Comparison of ENCODE assay signal across 26 mouse cellular contexts in genomic region chr14:75242087-75242486, GRCm38 (mm10). TPM values are rescaled to one million over a fixed set of nuclear protein-coding genes. Genes with fewer than 3 reads are reported as not detected.
DNase-seq lines count a peak whose midpoint lies in the region; ATAC-seq and TF ChIP-seq lines count a peak whose summit lies in the region.
"Had no signal": no experiment of that assay in that cellular context is flagged by ENCODE, and none has a peak within 500 bp of the region (broad histone marks: within the 10 kb centered on the region; RNA-seq: fewer than 3 reads in every experiment).

Gene Cpb2, plus strand, starts transcription at chr14:75242287.

- no peaks in the 10 kb centered on the region for H3K27me3 ChIP-seq in liver, embryonic 16.5 days (ENCODE audit: control insufficient read depth, insufficient read depth, low read depth, low read length)
- no peaks in the 10 kb centered on the region for H3K27me3 ChIP-seq in heart, embryonic 12.5 days (replicated peaks)
- H3K27me3 ChIP-seq in cerebellum, adult 2 months (ENCODE audit: control insufficient read depth, insufficient read depth, low read length) = no peaks in the 10 kb centered on the region
- H3K27me3 ChIP-seq: embryonic facial prominence, embryonic 13.5 days; heart, embryonic 15.5 days; megakaryocyte, embryonic 14.5 days; midbrain, embryonic 15.5 days had no signal

- H3K9me3 ChIP-seq in liver, embryonic 16.5 days (replicated peaks; ENCODE audit: control insufficient read depth, low read length) = no peaks in the 10 kb centered on the region
- H3K9me3 ChIP-seq in heart, embryonic 12.5 days (replicated peaks) = no peaks in the 10 kb centered on the region
- H3K9me3 ChIP-seq: embryonic facial prominence, embryonic 13.5 days; forebrain, embryonic 10.5 days; G1E; heart, embryonic 15.5 days; megakaryocyte, embryonic 14.5 days; midbrain, embryonic 15.5 days had no signal

- peak within 1 kb of the TSS; percentile 78 for H3K27ac ChIP-seq in liver, embryonic 16.5 days (ENCODE audit: low read length)
- no peak within 1 kb of the TSS for H3K27ac ChIP-seq in heart, embryonic 12.5 days (ENCODE audit: poor library complexity, severe bottlenecking)
- no peak within 1 kb of the TSS for H3K27ac ChIP-seq in cerebellum, adult 2 months (ENCODE audit: insufficient read depth, low read length)
- H3K27ac ChIP-seq: embryonic facial prominence, embryonic 13.5 days; heart, embryonic 15.5 days; midbrain, embryonic 15.5 days had no signal

- no peak for DNase-seq in adrenal gland, postnatal 10 days
- no peak for DNase-seq in adrenal gland, adult (ENCODE audit: inconsistent age in 2 of 2, low spot score in 1 of 2)
- peak; percentile 29 to 35 for DNase-seq in kidney, adult 8-10 months
- DNase-seq in kidney, postnatal 25 days = peak; percentile 23 to 48
- no peak for DNase-seq in layer of hippocampus, adult 9-11 months
- DNase-seq in cerebellum, adult 2 months = no peak
- DNase-seq: cerebellum, adult 8-10 months; gastrocnemius, postnatal 10 days; heart, adult 18-20 months; lung, postnatal 10 days; thymus, adult 2 months had no signal

- peak; percentile 88 for ATAC-seq in liver, embryonic 16.5 days (ENCODE audit: low read depth)
- ATAC-seq in heart, embryonic 12.5 days (ENCODE audit: insufficient number of reproducible peaks, low FRiP score) = no peak
- ATAC-seq: CD4-positive, CD25-positive, alpha-beta regulatory T cell, adult 4 months; midbrain, embryonic 15.5 days had no signal

- TF ChIP-seq CTCF in cerebellum, adult 2 months (IDR thresholded peaks at IDR 0.05; ENCODE audit: borderline replicate concordance, insufficient read depth, low read depth, low read length) = no peak

- WGBS in liver, embryonic 16.5 days (ENCODE audit: insufficient replicate concordance) = 57% methylated on average over 5 of the region's 5 CpGs
- WGBS in heart, embryonic 12.5 days = 80% methylated on average over 5 of the region's 5 CpGs
- 88% methylated on average over 5 of the region's 5 CpGs for WGBS in cerebellum, adult 2 months

- H3K4me3 ChIP-seq in liver, embryonic 16.5 days (ENCODE audit: low read depth, low read length) = peak within 1 kb of the TSS; percentile 42
- no peak within 1 kb of the TSS for H3K4me3 ChIP-seq in heart, embryonic 12.5 days
- H3K4me3 ChIP-seq in cerebellum, adult 2 months (replicated peaks; ENCODE audit: insufficient read depth, low read depth, low read length) = no peak within 1 kb of the TSS
- H3K4me3 ChIP-seq: embryonic facial prominence, embryonic 13.5 days; forebrain, embryonic 10.5 days; heart, embryonic 15.5 days; megakaryocyte, embryonic 14.5 days; midbrain, embryonic 15.5 days had no signal

- H3K4me2 ChIP-seq in liver, embryonic 16.5 days (ENCODE audit: low read depth, low read length) = no peak within 1 kb of the TSS; the same call in 1 of the 2 replicates
- H3K4me2 ChIP-seq in heart, embryonic 12.5 days = no peak within 1 kb of the TSS
- H3K4me2 ChIP-seq: embryonic facial prominence, embryonic 13.5 days; heart, embryonic 15.5 days; midbrain, embryonic 15.5 days had no signal

- H3K36me3 ChIP-seq in liver, embryonic 16.5 days (ENCODE audit: control insufficient read depth, insufficient read depth) = no peaks in the 10 kb centered on the region
- no peaks in the 10 kb centered on the region for H3K36me3 ChIP-seq in heart, embryonic 12.5 days
- H3K36me3 ChIP-seq: embryonic facial prominence, embryonic 13.5 days; forebrain, embryonic 10.5 days; G1E; heart, embryonic 15.5 days; midbrain, embryonic 15.5 days had no signal

- H3K4me1 ChIP-seq in liver, embryonic 16.5 days (ENCODE audit: control insufficient read depth, low read depth, low read length) = peaks cover 4% of the 10 kb centered on the region; the same call in 1 of the 2 replicates
- no peaks in the 10 kb centered on the region for H3K4me1 ChIP-seq in heart, embryonic 12.5 days (replicated peaks)
- no peaks in the 10 kb centered on the region for H3K4me1 ChIP-seq in cerebellum, adult 2 months (ENCODE audit: control insufficient read depth, insufficient read depth, low read length)
- H3K4me1 ChIP-seq: heart, embryonic 15.5 days; midbrain, embryonic 15.5 days had no signal

- no peak within 1 kb of the TSS for H3K9ac ChIP-seq in liver, embryonic 16.5 days (ENCODE audit: low read depth, low read length)
- H3K9ac ChIP-seq in heart, embryonic 12.5 days = no peak within 1 kb of the TSS
- H3K9ac ChIP-seq: embryonic facial prominence, embryonic 13.5 days; heart, embryonic 15.5 days; midbrain, embryonic 15.5 days had no signal

- no peak for TF ChIP-seq POLR2A in cerebellum, adult 2 months (IDR thresholded peaks at IDR 0.05; ENCODE audit: borderline replicate concordance, insufficient read depth, low read length)

RNA-seq across cellular contexts. Expression of gene Cpb2, which starts in this region (rescaled TPM):
- total RNA-seq in adrenal gland, postnatal 10 days (2021) = 10 to 100 TPM; 21.6 to 49.2 TPM
- 185 and 198 TPM in 2 replicates for polyA plus RNA-seq in liver, embryonic 16.5 days (2015; fragmentation: Nextera tagmentation; extraction: Ambion mirVana)
- polyA plus RNA-seq in heart, embryonic 12.5 days (2016; fragmentation: Nextera tagmentation; extraction: Ambion mirVana) = 0.15 and 0.87 TPM in 2 replicates
- not detected in 2 replicates for polyA plus RNA-seq in cerebellum, adult 2 months (2012; rRNA removed)
- total RNA-seq: adrenal gland, adult 18-20 months; G1E; gastrocnemius, postnatal 10 days; heart, adult 18-20 months; hematopoietic stem cell, adult 5-6 weeks; left cerebral cortex, postnatal 10 days had no signal
- polyA plus RNA-seq: brain, embryonic 14.5 days; CD4-positive, CD25-positive, alpha-beta regulatory T cell, adult 4 months; embryonic facial prominence, embryonic 13.5 days; forebrain, embryonic 10.5 days; frontal cortex, adult 2 months; G1E; limb, embryonic 14.5 days; midbrain, embryonic 15.5 days; thymus, adult 2 months had no signal

Comparison
In these comparisons a context has a peak if more than half of its experiments do, and no peak if none do; other contexts are left out.
1. RNA of gene Cpb2 (polyA plus RNA-seq): 185 to 198 TPM in liver, embryonic 16.5 days; 0.15 to 0.87 TPM in heart, embryonic 12.5 days and not detected in cerebellum, adult 2 months; every median in the first group is over 10 times any median in the second.
2. DNase-seq: peak in kidney, adult 8-10 months (2 of 2) and kidney, postnatal 25 days (2 of 2); none in adrenal gland, postnatal 10 days (single experiment), adrenal gland, adult (0 of 2), layer of hippocampus, adult 9-11 months (single experiment) and cerebellum, adult 2 months (0 of 2).